Mouse (Mus musculus): ENCODE results near the gene Lcor. TPM values are rescaled to one million over a fixed set of nuclear protein-coding genes. Genes with fewer than 3 reads are reported as not detected.

Lcor gene
- polyA plus RNA-seq, 1 experiment: 4.2 TPM

DNA sequence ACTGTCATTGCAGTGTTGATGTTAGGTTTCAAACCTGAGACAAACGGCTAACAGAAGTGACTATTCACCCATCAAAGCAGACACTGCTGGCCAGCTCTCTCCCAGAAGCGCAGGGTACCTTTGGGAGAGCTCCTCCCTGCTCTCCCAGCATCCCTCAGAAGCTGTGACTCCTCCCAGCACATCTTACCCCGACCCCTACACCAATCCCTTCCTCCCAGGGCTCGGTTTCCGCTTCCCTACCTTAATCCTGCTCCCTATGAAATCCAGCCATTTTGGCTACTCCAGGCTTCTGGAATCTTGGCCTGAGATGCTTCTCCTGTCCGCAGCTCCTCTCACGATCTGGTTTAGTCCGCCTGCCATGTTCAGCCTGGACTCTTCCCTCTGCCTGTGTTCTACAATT lies 37.9 kb upstream of the Lcor start:
- Histone ChIP-seq H3K27me3 (ENCODE audit: control insufficient read depth, insufficient read depth, low read length) (no peaks in the 10 kb centered on the region), H3K27ac (ENCODE audit: insufficient read depth, low read length) (no peak overlapping the region), H3K4me1 (ENCODE audit: control insufficient read depth, insufficient read depth, low read length) (no peaks in the 10 kb centered on the region), H3K4me3 (replicated peaks; ENCODE audit: insufficient read depth, low read depth, low read length) (no peak overlapping the region)
- WGBS: 59% methylated on average over 8 of the region's 8 CpGs
- no peak for DNase-seq
- TF ChIP-seq CTCF (IDR thresholded peaks at IDR 0.05; ENCODE audit: borderline replicate concordance, insufficient read depth, low read depth, low read length) (no peak), POLR2A (IDR thresholded peaks at IDR 0.05; ENCODE audit: borderline replicate concordance, insufficient read depth, low read length) (no peak)

DNA sequence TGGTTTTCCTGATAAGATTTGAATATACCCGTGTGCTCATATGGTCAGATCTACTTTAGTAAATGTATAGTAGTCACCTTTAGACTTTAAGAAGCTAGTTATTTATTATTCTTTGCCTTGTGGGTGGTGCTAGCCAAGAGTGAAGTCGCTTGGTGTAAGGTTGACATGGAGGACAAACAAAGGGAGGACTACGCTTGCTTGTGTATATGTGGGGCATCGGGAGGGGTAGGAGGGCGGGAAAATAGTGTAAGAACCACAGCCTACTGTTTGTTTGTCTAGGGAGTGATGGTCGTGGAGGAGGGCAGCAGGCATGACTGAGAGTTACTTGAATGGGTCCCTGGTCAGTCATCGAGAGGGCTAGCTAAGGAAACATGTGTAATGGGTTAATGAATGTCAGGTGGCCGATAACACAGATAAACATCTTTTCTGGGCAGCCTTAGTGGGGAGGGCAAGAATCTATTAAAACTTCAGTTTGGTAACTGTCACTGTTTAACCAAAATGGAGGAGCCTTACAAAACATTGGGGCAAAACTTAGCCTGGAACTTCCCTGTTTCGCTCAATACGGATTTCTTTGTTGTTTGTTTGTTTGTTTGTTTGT lies 37.3 kb upstream of the Lcor start:
- Histone ChIP-seq H3K4me1 (ENCODE audit: control insufficient read depth, insufficient read depth, low read length) (no peaks in the 10 kb centered on the region), H3K27ac (ENCODE audit: insufficient read depth, low read length) (no peak overlapping the region), H3K4me3 (replicated peaks; ENCODE audit: insufficient read depth, low read depth, low read length) (no peak overlapping the region), H3K27me3 (ENCODE audit: control insufficient read depth, insufficient read depth, low read length) (no peaks in the 10 kb centered on the region)
- 84% methylated on average over 10 of the region's 10 CpGs for WGBS
- no peak for DNase-seq
- TF ChIP-seq CTCF (IDR thresholded peaks at IDR 0.05; ENCODE audit: borderline replicate concordance, insufficient read depth, low read depth, low read length): no peak
- TF ChIP-seq POLR2A (IDR thresholded peaks at IDR 0.05; ENCODE audit: borderline replicate concordance, insufficient read depth, low read length): no peak

DNA sequence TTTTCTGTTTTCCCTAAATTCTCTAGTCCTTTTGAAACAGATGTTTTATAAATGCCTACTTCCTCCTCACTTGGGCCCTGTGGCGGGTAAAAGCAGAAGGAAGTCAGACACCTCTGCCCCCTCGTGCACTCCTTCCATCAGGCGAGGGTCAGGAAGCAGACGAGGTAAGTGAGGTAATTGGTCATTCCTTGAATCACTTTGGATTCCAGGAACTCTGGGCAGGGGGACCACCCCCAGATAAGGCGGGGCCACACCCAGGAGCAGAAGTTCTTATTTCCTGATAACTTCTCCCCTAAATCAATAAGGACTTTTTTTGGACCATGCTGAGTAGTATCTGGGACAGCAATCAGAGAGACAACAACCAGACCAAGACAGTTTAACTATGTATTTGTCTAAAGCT lies 36.7 kb upstream of the Lcor start:
- DNase-seq: no peak
- 78% methylated on average over 5 of the region's 5 CpGs for WGBS

DNA sequence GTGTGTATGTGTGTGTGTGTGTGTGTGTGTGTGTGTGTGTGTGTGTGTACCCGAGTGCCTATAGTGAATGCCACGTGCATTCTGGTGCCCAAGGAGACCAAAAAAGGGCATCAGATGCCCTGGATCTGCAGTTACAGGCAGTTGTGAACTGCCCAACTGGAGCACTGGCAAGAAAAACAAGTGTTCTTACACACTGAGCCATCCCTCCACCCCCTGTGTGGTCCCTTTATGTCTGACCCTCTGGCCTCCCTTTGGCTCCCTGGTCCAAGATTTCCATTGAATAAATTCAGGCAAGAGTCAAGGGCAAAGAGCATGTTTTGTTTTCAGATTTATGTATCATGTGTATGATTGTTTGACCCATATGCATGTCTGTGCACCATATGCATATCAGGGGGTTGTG lies 35.3 kb upstream of the Lcor start:
- Histone ChIP-seq H3K27me3 (ENCODE audit: control insufficient read depth, insufficient read depth, low read length) (no peaks in the 10 kb centered on the region), H3K27ac (ENCODE audit: insufficient read depth, low read length) (no peak overlapping the region), H3K4me3 (replicated peaks; ENCODE audit: insufficient read depth, low read depth, low read length) (no peak overlapping the region), H3K4me1 (ENCODE audit: control insufficient read depth, insufficient read depth, low read length) (no peaks in the 10 kb centered on the region)
- WGBS: 80% methylated on average over 2 of the region's 2 CpGs
- TF ChIP-seq POLR2A (IDR thresholded peaks at IDR 0.05; ENCODE audit: borderline replicate concordance, insufficient read depth, low read length) (no peak), CTCF (IDR thresholded peaks at IDR 0.05; ENCODE audit: borderline replicate concordance, insufficient read depth, low read depth, low read length) (no peak)
- no peak for DNase-seq

More for the DNA sequence above, 36.7 kb upstream of the Lcor start:
- H3K4me1 ChIP-seq (ENCODE audit: control insufficient read depth, insufficient read depth, low read length): no peaks in the 10 kb centered on the region
- no peak overlapping the region for H3K4me3 ChIP-seq (replicated peaks; ENCODE audit: insufficient read depth, low read depth, low read length)
- no peaks in the 10 kb centered on the region for H3K27me3 ChIP-seq (ENCODE audit: control insufficient read depth, insufficient read depth, low read length)
- TF ChIP-seq CTCF (IDR thresholded peaks at IDR 0.05; ENCODE audit: borderline replicate concordance, insufficient read depth, low read depth, low read length) (no peak), POLR2A (IDR thresholded peaks at IDR 0.05; ENCODE audit: borderline replicate concordance, insufficient read depth, low read length) (no peak)
- H3K27ac ChIP-seq (ENCODE audit: insufficient read depth, low read length): no peak overlapping the region

DNA sequence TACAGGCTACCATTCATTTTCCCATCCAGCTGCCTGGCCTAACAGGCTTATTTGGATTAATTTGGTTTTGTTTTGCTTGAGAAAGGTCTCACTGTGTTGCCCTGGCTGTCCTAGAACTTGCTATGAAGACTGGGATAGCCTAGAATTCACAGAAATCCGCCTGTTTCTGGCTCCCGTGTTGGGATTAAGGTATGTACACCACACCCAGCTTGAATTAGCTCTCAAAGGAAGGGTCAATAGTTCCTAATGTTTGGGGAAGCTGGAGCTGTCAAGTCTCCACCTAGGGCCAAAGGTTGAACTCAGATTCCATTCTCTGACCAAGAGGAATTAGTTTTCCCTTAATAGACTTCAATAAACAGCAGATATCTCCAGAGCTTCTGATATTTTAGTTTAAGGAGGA lies 34.7 kb upstream of the Lcor start:
- Histone ChIP-seq H3K4me1 (ENCODE audit: control insufficient read depth, insufficient read depth, low read length) (no peaks in the 10 kb centered on the region), H3K27ac (ENCODE audit: insufficient read depth, low read length) (no peak overlapping the region), H3K4me3 (replicated peaks; ENCODE audit: insufficient read depth, low read depth, low read length) (no peak overlapping the region), H3K27me3 (ENCODE audit: control insufficient read depth, insufficient read depth, low read length) (no peaks in the 10 kb centered on the region)
- no peak for TF ChIP-seq POLR2A (IDR thresholded peaks at IDR 0.05; ENCODE audit: borderline replicate concordance, insufficient read depth, low read length)
- no peak for TF ChIP-seq CTCF (IDR thresholded peaks at IDR 0.05; ENCODE audit: borderline replicate concordance, insufficient read depth, low read depth, low read length)
- no peak for DNase-seq
- WGBS: 89% methylated on average over 2 of the region's 2 CpGs

DNA sequence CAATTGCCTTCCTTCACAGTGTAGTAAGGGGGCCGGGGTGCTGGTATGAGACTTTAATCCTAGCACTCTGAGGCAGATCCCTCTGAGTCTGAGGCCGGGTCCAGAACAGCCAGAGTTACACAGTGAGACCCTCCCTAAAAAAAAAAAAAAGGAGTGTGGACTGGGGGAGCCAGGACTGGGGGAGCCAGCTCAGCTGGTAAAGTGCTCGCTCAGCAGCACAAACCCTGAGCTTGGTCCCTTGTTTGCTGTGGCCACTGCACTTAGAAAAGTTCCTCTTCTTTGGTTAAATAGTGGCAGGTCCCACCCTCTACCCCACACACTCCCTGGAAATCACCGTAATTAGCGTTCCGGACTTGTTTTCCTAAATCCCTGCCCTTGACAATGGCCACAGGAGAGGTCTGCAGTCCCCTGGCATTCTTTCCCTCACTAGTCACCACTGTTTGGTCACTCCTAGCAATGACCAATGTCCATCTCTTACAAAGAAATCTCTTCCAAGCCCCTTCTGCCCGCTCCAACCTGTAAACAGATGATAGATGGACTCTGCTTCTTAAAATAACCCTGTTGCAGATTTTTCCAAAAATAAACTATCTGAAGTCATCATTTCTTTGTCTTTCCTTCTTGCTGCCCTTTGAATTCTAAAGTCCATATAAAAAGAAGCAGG lies 32.9 kb upstream of the Lcor start:
- Histone ChIP-seq H3K27me3 (ENCODE audit: control insufficient read depth, insufficient read depth, low read length) (no peaks in the 10 kb centered on the region), H3K27ac (ENCODE audit: insufficient read depth, low read length) (no peak overlapping the region), H3K4me1 (ENCODE audit: control insufficient read depth, insufficient read depth, low read length) (no peaks in the 10 kb centered on the region), H3K4me3 (replicated peaks; ENCODE audit: insufficient read depth, low read depth, low read length) (no peak overlapping the region)
- DNase-seq: no peak
- 79% methylated on average over 7 of the region's 7 CpGs for WGBS
- no peak for TF ChIP-seq POLR2A (IDR thresholded peaks at IDR 0.05; ENCODE audit: borderline replicate concordance, insufficient read depth, low read length)

DNA sequence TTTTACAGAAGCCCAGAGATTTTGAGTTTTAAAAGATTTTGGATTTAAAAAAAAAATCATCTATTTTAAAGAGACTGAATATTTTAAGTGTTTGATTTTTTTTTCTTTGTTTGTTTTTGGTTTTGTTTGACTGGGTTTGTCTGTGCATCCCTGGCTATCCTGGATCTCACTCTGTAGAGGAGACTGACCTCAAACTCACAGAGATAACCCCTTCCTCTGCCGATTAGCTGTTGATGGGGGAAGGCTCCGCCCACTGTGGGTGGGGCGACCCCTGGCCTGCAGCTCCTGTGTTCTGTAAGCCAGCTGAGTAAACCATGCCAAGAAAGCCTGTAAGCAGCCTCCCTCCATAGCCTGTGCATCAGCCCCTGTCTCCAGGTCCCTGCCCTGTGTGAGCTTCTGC lies 30.3 kb upstream of the Lcor start:
- DNase-seq: no peak
- no peaks in the 10 kb centered on the region for H3K4me1 ChIP-seq (ENCODE audit: control insufficient read depth, insufficient read depth, low read length)
- no peak for TF ChIP-seq POLR2A (IDR thresholded peaks at IDR 0.05; ENCODE audit: borderline replicate concordance, insufficient read depth, low read length)
- TF ChIP-seq CTCF (IDR thresholded peaks at IDR 0.05; ENCODE audit: borderline replicate concordance, insufficient read depth, low read depth, low read length): no peak
- H3K4me3 ChIP-seq (replicated peaks; ENCODE audit: insufficient read depth, low read depth, low read length): no peak overlapping the region
- no peaks in the 10 kb centered on the region for H3K27me3 ChIP-seq (ENCODE audit: control insufficient read depth, insufficient read depth, low read length)
- no peak overlapping the region for H3K27ac ChIP-seq (ENCODE audit: insufficient read depth, low read length)
- 12% methylated on average over 3 of the region's 3 CpGs for WGBS

DNA sequence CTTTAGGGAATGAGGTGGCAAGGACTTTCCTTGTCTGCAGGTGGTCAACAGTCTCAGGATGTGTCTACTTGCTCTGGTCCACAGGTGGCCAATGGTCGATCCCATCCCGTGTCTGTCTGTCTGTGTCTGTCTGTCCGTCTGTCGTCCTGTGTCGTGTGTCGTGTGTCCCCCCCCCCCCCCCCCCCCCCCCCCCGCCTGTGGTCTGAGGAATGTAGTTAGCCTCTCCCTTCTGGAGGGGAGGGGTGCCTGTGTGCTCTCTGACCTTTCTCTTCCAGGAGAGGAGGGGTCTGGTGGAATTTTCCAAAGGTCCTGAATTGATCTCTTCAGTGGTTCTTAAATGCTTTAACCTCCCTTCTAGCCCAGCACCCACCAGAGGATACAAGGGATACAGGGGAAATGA lies 27.8 kb upstream of the Lcor start:
- Histone ChIP-seq H3K4me3 (replicated peaks; ENCODE audit: insufficient read depth, low read depth, low read length) (no peak overlapping the region), H3K27me3 (ENCODE audit: control insufficient read depth, insufficient read depth, low read length) (no peaks in the 10 kb centered on the region), H3K4me1 (ENCODE audit: control insufficient read depth, insufficient read depth, low read length) (no peaks in the 10 kb centered on the region), H3K27ac (ENCODE audit: insufficient read depth, low read length) (no peak overlapping the region)
- no peak for DNase-seq
- WGBS: 73% methylated on average over 6 of the region's 7 CpGs
- TF ChIP-seq POLR2A (IDR thresholded peaks at IDR 0.05; ENCODE audit: borderline replicate concordance, insufficient read depth, low read length): no peak
- no peak for TF ChIP-seq CTCF (IDR thresholded peaks at IDR 0.05; ENCODE audit: borderline replicate concordance, insufficient read depth, low read depth, low read length)
